Mouse (Mus musculus): ENCODE measurements around the gene Zfp334. TPM values are rescaled to one million over a fixed set of nuclear protein-coding genes. Genes with fewer than 3 reads are reported as not detected.

Gene Zfp334
- total RNA-seq (2015; ENCODE audit: low replicate concordance), result not detected in 2 replicates
- total RNA-seq (2017; ENCODE audit: low replicate concordance), result not detected in 2 replicates

DNA sequence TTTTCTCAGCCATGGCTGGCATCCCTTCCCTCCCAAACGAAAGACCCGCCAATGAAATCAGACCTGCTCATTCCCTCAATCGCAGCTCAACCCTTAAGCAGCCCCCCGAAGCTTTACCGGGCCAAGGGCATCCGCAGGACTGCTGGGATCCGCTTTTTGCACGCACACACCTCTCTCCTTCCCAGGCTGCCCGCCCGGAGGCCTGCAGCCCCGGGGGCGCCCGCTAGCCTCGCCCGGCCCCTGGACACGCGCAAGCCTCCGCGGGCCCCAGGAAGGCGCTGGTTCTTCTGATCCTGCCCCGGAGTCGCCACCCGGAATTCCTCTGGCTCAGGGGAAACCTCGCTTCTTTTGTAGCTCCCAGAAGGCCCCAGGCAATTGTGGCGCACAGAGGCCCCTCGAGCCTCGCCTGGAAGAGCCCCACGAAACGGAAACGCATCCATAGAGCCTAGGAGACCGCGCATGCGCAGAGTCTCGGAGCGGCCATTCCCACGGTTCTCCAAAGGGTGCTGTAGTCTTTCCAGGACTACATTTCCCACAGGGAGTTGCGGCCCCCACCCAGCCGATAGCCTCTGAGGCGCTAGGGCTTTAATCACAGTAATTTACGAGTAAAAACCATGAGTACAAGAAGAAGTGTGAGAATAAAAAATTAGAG lies at the start of gene Zfp334:
Gene Zfp334, minus strand, starts transcription at position 416 of the 652 bp plus-strand sequence.
- ATAC-seq (replicated peaks; ENCODE audit: low FRiP score, poor library complexity, severe bottlenecking), result no peak

DNA sequence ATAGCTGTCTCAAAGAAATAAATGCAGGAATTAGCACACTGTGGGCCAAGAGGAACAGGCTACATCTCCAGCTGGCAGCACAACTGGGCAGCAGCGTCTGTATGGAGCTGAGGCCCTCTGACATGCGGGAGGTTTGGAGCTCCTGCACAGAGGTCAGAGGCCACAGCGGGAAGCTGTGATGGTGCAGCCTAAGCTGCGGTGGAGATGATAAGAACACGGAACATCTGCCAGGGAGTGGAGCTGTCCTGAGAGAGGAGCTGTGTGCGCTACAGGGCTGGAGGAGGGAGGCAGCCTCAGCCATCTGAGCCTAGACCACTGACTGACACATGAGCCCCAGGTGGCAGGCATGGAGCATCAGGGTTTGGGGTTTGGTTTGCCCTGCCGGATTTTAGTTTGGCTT lies 40.6 kb upstream of the Zfp334 start:
- ATAC-seq (replicated peaks; ENCODE audit: low FRiP score, poor library complexity, severe bottlenecking), result no peak

DNA sequence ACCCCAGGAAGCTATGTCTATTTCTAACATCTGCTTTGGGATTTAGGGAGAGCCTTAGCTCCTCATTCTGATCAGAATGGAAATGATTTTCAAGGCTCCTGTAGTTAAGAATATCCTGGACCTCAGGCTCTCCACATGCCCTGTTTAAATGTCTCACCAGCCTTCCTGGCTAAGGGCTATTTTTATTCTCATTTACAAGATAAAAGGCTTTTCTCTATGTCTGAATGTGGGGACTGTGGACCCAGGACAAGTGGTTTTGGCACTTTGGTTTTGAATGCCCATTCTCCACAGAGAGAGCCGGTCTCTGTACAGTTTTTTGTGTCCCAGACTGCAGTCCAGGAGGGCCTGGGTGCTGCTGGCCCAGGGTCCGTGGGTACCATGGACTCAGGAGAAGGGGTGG lies 32.1 kb upstream of the Zfp334 start:
- ATAC-seq (replicated peaks; ENCODE audit: low FRiP score, poor library complexity, severe bottlenecking), result no peak

DNA sequence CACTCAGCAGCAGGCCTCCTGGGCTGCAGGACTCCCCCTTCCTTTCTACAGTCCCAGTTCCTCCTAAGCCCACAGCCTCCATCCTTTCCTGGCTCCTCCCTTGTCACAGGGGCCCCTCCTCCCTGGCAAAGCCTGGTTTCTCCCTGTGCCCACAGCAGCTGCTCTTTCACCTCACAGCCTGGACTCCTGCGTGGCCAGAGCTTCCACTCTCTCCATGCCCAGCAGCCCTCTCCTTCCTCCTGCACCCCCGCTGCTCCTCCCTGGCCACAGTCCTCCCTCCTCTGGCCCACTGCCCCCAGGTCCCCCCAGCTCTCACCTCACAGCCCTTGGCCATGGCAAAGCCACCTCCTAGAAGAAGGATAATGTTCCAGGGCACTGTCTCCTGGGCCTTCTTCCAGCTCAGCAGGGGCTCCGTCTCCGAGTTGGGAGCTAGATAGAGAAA lies 31.6 kb upstream of the Zfp334 start:
- no peak for ATAC-seq (replicated peaks; ENCODE audit: low FRiP score, poor library complexity, severe bottlenecking)

DNA sequence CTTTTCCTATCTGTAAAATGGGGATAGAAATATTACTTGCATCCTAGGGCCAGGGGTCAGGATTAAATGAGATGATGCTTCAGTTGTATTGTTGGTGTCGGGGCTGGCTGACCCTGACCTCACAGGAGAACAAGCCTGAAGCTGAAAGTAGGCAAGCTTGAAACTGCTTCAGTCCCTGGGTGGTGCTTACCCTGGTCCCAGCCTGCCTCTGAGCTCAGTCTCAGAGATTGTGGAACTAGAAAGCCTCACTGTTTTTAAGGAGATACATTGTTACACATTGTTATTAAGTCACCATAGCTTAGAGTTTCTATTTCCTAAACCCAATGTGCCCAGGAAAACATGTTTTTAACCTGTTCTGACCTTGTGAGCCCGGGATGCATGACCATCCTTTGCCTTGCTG lies 30.5 kb upstream of the Zfp334 start:
- ATAC-seq (replicated peaks; ENCODE audit: low FRiP score, poor library complexity, severe bottlenecking), result no peak

DNA sequence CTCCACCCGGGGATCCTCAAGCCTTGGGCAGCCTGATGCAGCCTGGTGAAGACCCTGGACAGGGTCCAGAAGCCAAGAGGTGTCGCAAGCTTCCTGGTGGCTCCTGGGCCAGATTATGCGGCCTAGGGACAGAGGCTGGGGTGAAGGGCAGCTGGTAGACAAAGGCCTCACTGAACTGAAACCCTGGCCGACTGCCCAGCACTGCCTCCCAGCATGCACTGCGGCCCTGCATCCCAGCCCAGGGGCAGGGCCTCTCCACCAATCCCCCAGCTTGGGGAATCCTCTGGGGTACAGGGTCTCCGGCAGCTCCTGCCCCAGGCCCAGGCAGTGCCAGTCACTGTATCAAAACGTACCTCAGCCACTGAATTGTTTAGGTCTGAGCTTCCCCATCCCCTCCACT lies 29.2 kb upstream of the Zfp334 start:
- no peak for ATAC-seq (replicated peaks; ENCODE audit: low FRiP score, poor library complexity, severe bottlenecking)

DNA sequence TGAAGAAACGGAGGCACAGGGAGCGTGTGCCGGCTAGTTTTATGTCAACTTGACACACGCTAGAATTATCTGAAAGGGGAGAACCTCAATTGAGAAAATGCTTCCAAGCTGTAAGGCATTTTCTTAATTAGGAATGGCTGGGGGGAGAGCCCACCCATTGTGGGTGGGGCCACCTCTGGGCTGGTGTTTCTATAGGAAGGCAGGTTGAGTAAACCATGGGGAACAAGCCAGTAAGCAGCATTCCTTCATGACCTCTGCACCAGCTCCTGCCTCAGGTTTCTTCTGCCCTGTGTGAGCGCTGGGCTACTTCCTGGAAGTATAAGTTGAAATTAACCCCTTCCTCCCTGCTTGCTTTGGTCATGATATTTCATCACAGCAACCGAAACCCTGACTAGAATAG lies 27.7 kb upstream of the Zfp334 start:
- no peak for ATAC-seq (replicated peaks; ENCODE audit: low FRiP score, poor library complexity, severe bottlenecking)

DNA sequence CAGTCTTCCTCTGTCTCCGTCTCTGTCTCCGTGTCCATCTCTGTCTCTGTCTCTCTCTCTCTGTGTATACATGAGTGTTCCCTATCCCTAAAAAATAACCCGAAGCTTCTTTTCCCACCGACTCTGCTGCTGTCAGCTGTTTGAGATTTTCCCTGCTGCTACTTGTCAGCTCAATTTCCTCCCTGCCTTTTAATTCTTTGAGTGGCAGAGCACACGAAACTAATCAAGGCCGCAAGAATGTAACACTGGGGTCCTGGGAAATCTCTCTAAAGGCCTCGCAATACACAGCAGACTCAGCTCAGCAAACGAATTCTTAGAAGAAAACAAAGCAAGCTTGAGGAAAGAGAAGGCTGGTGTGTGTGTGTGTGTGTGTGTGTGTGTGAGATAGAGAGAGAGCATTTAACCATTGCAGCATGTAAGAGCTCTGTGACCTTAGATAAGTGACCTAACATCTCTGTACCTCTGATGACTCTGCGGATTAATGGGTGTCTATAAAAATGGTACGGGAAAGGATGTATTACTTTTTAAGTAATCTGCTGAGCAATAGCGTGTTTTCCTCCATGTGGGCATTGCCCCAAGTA lies 27.2 kb upstream of the Zfp334 start:
- ATAC-seq (replicated peaks; ENCODE audit: low FRiP score, poor library complexity, severe bottlenecking), result no peak

DNA sequence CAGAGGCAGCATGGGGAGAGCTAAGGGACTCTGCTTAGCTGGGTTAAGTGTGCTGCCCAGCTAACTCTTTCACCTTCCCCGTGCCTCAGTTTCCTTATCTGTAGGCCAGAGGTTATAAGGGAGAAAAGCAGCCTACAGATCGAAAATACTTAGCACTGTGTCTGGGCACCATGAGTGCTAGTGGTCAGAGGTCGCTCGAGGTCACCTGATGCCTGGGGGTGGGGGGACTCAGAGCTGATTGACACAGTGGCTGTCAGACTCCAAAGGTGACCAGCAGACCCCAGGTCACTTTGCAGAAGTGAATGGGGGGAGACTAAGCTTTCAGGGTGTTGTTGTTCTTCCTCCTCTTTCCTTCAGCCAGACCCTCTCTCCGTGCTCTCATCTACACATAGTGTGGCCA lies 26.3 kb upstream of the Zfp334 start:
- no peak for ATAC-seq (replicated peaks; ENCODE audit: low FRiP score, poor library complexity, severe bottlenecking)

DNA sequence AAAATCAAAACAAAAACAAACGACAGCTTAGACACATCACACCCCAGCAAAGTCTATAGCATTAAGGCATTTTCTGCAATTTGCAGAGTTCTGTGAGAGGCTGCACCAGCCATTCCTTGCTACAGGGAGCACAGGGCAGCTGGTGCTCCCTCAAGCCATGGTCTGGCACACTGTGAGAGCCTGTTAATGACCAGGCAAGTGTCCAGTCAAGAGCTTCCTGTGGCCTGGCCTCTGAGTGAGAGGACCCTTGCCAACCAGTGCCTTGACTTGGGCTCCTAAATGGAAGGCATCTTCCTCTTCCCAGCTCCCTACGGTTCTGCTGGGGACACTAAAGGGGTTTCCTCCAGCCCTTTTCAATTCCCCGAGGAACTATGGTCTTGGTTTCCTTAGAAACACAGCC lies 25.8 kb upstream of the Zfp334 start:
- ATAC-seq (replicated peaks; ENCODE audit: low FRiP score, poor library complexity, severe bottlenecking), result no peak

DNA sequence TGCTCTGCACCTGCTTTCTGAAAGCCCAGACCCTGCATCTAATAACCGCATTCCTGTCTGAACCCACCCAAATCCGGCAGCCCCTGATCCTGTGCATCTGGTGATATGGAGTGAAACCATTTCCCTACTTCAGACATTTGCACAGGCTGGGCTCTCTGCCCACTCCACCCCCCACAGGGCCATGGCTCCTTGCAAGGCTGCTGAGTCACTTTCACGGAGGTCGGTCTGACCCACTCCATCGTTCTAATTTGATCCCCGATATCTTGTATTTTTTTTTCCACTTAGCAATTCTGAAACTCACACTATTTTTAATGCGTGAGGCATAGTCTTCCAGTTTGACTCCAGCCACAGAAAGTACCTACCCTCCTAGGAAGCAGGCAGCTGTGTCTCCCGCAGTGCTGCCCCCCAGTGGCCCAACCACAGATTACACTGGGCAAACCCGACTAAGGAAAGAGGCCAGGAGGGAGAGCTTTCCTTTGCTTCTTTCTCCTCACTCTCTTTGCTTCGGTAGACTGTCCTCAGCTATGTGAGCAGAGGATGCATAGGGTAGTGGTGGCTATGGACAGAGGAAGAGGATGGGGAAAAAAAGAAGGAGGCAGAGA lies 19.7 kb upstream of the Zfp334 start:
- no peak for ATAC-seq (replicated peaks; ENCODE audit: low FRiP score, poor library complexity, severe bottlenecking)

DNA sequence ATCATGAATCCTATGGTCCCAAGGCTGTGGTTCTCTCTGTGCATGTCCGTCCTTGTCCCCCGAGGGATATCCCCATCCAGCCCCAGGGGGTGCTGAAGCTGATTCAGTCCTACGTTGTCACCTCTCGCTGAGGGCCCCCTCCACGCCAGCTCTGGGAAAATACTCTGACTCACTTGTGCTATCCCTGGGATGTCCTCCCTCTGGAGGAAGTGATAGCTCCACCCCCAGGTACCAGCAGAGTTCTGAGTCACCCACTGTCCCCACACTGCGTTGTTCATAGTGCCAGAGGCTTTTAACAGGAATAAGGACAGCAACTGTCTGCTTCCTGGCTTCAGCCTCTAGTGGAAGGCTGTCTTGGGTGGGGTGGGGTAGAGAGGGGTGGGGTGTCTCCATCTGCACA lies 17.3 kb upstream of the Zfp334 start:
- ATAC-seq (replicated peaks; ENCODE audit: low FRiP score, poor library complexity, severe bottlenecking), result no peak

DNA sequence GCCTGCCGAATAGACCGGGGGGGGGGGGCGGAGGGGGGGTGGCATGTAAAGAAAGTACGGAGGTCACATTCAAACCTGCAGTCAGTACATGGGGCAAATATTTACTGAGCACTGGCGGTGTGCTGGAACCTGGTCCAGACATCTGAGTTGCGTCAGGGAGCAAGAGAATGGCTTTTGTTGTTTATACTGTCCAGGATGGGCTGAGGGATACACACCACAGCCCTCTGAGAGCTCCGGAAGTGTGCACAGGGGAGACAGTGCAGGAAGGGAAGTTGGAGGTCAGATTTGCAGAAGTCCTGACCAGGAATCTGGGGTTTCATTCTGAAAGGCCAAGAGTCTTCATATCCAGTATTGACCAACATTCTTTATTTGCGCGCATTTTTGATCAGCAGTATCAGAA lies 16.9 kb upstream of the Zfp334 start:
- ATAC-seq (replicated peaks; ENCODE audit: low FRiP score, poor library complexity, severe bottlenecking), result no peak

DNA sequence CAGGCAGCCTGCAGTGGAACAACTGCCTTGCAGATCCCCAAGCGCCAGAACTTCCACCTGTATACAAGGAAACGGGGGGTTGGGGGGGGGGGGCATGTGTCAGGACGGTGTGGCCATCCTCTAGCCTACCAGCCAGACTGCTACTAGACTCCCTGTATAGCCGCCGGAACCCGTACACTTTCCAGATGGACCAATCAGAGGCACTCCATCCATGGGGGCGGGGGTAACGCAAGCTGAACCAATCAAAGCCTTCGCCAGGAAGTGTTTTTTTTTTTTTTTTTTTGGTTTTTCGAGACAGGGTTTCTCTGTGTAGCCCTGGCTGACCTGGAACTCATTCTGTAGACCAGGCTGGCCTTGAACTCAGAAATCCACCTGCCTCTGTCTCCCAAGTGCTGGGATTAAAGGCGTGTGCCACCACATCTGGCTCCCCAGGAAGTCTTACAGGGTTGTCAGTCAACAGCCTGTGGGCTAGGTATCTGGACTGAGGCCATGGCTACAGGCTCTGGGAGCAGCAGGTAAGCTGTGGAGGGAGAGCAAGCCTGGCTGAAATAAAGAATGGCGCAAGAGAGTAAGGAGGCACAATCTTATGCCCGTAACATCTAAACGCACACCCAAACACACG lies 10.2 kb upstream of the Zfp334 start:
- no peak for ATAC-seq (replicated peaks; ENCODE audit: low FRiP score, poor library complexity, severe bottlenecking)

DNA sequence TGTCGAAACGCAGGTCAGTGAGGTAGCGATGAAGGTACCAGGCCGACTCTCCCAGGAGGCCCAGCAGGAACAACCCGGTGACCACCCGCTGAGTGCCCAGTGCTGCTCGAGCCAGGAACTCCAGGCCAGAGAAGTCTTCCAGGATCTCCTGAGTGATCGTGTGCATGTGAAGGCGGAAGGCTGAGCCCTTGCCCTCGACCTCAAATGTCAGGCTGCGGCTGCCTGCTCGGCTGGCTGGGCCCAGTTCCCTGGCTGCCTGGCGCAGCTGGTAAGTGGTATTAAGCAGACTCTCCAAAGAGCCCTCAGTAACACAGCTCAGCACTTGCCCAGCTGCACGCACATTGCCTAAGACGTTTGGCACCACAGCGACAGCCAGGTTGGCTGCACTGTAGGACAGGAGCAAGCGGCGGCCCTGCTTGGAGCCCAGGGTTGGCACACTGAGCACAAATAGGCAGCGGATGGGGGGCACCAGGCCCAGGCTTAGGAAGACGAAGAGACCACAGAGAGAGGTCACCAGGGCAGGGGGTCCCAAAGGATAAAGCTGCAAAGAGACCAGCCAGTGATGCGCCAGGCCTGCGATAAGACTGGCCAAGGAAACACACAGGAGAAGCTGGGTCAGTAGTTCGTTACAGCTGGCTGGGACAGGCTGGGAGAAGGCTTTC lies 9.6 kb upstream of the Zfp334 start:
- ATAC-seq (replicated peaks; ENCODE audit: low FRiP score, poor library complexity, severe bottlenecking), result no peak

DNA sequence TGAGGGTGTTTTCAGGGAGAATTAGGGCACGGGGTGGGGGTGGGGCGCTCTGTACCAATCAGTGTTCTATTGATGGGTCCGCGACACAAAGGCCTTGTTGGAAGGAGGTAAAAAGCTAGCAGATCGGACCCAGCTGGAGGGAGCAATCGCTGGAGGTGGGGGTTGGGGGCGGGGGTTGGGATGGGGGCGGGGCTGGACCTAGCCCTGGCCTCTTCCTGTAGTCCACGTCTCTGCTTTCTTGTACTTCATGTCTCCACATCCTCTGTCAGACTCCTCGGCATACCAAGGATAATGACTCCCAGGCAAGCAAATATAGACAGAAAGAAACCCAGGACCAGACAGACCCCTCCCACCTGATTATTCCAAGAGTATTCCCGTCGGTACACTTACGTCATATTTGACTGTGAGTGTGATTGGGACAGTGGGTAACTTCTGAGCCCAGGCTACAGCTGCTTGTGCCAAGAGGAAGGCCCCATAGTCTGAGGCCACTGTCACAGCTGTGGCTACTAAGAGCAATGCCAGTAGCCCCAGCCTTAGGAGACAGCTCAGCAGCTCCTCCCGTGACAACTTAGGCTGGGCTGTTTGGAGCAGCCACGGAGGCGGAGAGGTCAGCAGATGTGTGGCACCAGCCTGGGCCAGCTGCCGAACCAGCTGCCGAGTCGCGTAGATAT lies 8.9 kb upstream of the Zfp334 start:
- no peak for ATAC-seq (replicated peaks; ENCODE audit: low FRiP score, poor library complexity, severe bottlenecking)

DNA sequence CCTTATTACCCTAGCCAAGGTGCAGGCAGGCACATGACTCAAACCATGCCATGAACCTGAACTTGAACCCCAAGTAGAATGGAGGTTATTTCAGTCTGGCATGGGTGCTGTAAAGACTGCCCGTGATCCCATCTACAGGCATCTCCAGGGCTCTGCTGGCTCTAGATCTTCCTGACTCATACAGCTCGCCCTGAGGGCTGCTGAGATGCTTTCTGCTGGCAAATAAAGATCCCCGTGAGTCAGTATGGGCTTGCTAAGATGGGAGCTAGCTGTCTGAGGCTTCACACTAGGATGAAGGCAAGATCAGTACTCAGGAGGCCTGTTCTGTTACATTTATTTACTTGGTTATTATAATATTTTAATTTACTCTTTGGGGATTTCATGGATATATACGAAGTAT lies 4.1 kb upstream of the Zfp334 start:
- no peak for ATAC-seq (replicated peaks; ENCODE audit: low FRiP score, poor library complexity, severe bottlenecking)

DNA sequence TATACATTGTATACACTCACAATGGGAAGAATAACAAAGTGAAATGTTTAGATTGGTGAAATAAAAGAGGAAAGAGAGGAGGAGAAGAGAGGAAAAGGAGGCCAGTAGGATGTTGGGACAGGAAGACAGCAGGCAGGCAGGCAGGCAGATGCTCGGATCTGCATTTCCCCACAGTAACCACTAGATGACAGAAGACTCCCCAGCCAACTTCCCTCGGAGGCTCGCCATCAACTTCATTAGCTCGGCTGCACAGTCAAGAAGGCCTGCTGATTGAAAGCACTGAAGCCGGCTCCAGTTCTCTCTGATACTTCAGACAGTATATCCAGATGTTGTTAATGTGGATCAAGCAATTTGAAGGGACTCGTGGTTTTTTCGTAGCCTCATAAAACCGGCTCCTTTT lies 3.5 kb upstream of the Zfp334 start:
- no peak for ATAC-seq (replicated peaks; ENCODE audit: low FRiP score, poor library complexity, severe bottlenecking)

DNA sequence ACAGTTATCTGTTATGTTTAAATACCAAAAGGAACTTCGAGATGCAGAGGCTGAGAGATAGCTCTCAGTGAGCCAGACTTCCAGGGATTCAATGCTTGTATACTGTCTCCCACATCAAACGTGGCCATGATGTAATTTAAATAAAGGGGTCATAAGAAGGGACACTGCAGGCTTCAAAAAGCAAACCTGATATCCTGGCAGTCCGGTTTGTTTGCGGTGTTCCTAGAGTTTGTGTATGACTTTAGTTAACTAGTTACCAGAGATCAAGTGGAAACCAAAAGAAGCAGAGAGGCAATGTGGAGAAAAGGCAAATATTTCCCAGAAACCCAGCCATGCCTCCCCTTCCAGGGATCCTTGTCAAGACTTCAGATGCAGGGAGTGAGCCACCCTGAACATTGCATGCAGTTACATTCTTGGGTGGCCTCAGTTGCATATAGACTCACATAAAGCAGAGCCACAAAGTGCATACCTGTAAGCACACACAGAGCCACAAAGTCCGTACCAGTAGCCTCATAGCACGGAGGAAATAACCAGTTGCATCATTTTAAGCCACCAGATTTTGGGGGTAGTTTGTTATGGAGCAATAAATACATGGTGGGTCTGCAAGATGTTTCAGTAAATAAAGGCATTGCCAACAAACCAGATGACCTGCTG lies 1.4 kb upstream of the Zfp334 start:
- ATAC-seq (replicated peaks; ENCODE audit: low FRiP score, poor library complexity, severe bottlenecking), result no peak

DNA sequence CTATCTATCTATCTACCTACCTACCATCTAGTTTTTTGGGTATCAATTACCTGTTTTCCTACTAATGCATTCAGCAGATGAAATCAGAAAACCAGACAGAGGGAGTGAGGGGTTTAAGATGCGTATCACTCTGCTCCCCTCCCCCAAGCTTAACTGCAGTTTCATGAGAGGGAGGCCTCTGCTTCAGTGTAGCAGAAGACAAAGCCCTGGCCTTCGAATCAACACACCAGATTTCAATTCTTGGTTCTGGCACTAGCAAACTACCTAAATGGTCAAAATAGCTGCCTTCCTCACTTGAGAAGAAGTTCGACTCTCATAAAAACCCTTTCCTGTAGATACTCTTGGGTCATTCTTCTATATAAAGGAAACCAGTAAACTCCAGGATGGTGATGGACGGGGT lies 689 bp downstream of the Zfp334 start:
- ATAC-seq (replicated peaks; ENCODE audit: low FRiP score, poor library complexity, severe bottlenecking), result no peak
